Mouse (Mus musculus) cortical plate, adult 2 months (tissue): Measurements from ENCODE around the gene Aurkb.

Source experiments
- CTCF ChIP-seq: fragments of 200-500 bp; IDR thresholded peaks from 2 replicates; pipeline ENCODE4 v1.5.1; 2011; ENCODE audit warnings: mild to moderate bottlenecking, control low read depth, low read length; ENCODE audit not compliant: insufficient read depth; ENCODE audit errors: extremely low read depth
- POLR2A ChIP-seq: fragments of 200-500 bp; IDR thresholded peaks from 2 replicates; pipeline ENCODE4 v1.6.1; 2011; ENCODE audit warnings: mild to moderate bottlenecking, low read length, control low read depth; ENCODE audit not compliant: insufficient read depth; ENCODE audit errors: extremely low read depth

- TF ChIP-seq CTCF (no peak), POLR2A (no peak)
Observed at GRCm38 (mm10) chr11:69073951-69074775, 28.7 kb downstream of the Aurkb start.
